Mouse (Mus musculus) C2C12 (cell line): Measurements from ENCODE around the gene Nxph3. TPM values are rescaled to one million over a fixed set of nuclear protein-coding genes. Genes with fewer than 3 reads are reported as not detected.
A peak's percentile ranks its signal among the peaks of the same experiment; 100 is the strongest.

Experiments
- H3K27me3 ChIP-seq: one replicate; pipeline ENCODE4 v1.6.1; 2011; ENCODE audit not compliant: control insufficient read depth, insufficient read depth, insufficient read length
- H3K36me3 ChIP-seq: one replicate; pipeline ENCODE4 v1.6.1; 2011; ENCODE audit not compliant: control insufficient read depth, insufficient read depth
- H3K4me3 ChIP-seq: one replicate; pipeline ENCODE4 v1.5.1; 2011; ENCODE audit warnings: mild to moderate bottlenecking, control low read depth; ENCODE audit not compliant: poor library complexity, insufficient read depth, severe bottlenecking
- H3K79me2 ChIP-seq: one replicate; pipeline ENCODE4 v1.6.1; 2011; ENCODE audit not compliant: control insufficient read depth, insufficient read depth
- H3K79me3 ChIP-seq: one replicate; pipeline ENCODE4 v1.6.1; 2011; ENCODE audit warnings: low read depth, control low read depth
- H3ac ChIP-seq: one replicate; pipeline ENCODE3; 2011; ENCODE audit warnings: low read depth; ENCODE audit not compliant: control insufficient read depth, insufficient read length
- CEBPB ChIP-seq: IDR thresholded peaks from one replicate; pipeline ENCODE4 v1.6.1; 2011; ENCODE audit warnings: low read depth, mild to moderate bottlenecking, control low read depth, moderate library complexity
- CTCF ChIP-seq: IDR thresholded peaks from one replicate; pipeline ENCODE4 v1.5.1; 2011; ENCODE audit not compliant: control insufficient read depth, insufficient read depth, insufficient read length
- FOSL1 ChIP-seq: IDR thresholded peaks from one replicate; pipeline ENCODE4 v1.8.0; 2011; ENCODE audit warnings: mild to moderate bottlenecking, low read length; ENCODE audit not compliant: poor library complexity, insufficient read depth, severe bottlenecking
- MAX ChIP-seq: IDR thresholded peaks from one replicate; pipeline ENCODE4 v1.6.1; 2011; ENCODE audit warnings: mild to moderate bottlenecking, control low read depth
- MYOD1 ChIP-seq: IDR thresholded peaks from one replicate; pipeline ENCODE4 v1.6.1; 2011; ENCODE audit warnings: low read depth; ENCODE audit not compliant: control insufficient read depth, insufficient read length
- MYOG ChIP-seq: IDR thresholded peaks from one replicate; pipeline ENCODE4 v1.6.1; 2011; ENCODE audit not compliant: control insufficient read depth, insufficient read length; ENCODE audit errors: extremely low read depth
- USF1 ChIP-seq: IDR thresholded peaks from one replicate; pipeline ENCODE4 v1.6.1; 2011; ENCODE audit warnings: low read depth, mild to moderate bottlenecking, control low read depth, moderate library complexity
- polyA plus RNA-seq: library from polyadenylated mRNA; unstranded; fragments of >200 nt; fragmentation: generic; extraction: Trizol; gene quantifications from one replicate; pipeline ENCODE4 v1.2.1, GENCODE M21; 2012; ENCODE audit warnings: missing spikeins

The Nxph3 gene
- polyA plus RNA-seq, 1 experiment: 1.2 TPM

DNA sequence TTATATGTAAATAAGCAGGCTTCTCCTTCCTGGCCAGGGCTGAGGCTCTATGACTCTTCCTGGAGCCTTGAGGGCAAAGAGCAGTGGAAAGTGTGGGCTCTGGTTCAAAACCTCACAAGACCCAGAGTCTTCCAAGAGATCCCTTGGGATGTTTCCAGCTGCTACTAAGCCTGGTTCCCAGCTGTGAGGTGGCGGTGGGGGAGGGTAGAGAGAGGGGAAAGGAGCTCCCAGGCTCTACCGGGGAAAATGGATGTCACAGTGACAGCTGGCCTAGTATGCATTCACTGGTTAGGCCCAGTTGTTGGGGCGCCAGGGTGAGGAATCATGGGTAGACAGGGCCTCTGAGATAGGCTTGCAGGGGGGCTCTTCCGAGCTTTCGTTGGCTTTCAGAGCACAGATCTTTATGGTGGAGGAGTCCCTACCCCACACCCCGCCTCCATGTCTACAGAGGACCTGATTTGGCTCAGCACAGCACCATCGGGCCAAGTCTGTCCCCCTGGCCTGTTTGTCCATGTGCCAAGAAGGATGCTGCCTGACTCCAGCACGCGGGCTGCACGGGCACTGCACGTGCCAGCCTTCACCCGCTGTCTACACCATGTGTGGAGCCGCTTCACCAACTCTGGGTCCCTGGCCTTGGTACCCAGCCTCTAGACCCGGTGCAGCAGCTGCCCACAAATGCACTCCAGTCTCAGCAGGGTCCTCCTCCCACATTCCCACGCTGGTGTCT is 24.2 kb upstream of the Nxph3 start:
- H3K36me3 ChIP-seq: no peaks in the 10 kb centered on the region
- H3ac ChIP-seq: no peak overlapping the region
- peaks cover 13% of the 10 kb centered on the region for H3K27me3 ChIP-seq
- H3K79me3 ChIP-seq: no peaks in the 10 kb centered on the region
- no peak overlapping the region for H3K4me3 ChIP-seq
- H3K79me2 ChIP-seq: no peaks in the 10 kb centered on the region
- TF ChIP-seq FOSL1: no peak
- no peak for TF ChIP-seq MAX
- no peak for TF ChIP-seq USF1
- TF ChIP-seq MYOG: no peak
- no peak for TF ChIP-seq MYOD1
- no peak for TF ChIP-seq CTCF
- no peak for TF ChIP-seq CEBPB

DNA sequence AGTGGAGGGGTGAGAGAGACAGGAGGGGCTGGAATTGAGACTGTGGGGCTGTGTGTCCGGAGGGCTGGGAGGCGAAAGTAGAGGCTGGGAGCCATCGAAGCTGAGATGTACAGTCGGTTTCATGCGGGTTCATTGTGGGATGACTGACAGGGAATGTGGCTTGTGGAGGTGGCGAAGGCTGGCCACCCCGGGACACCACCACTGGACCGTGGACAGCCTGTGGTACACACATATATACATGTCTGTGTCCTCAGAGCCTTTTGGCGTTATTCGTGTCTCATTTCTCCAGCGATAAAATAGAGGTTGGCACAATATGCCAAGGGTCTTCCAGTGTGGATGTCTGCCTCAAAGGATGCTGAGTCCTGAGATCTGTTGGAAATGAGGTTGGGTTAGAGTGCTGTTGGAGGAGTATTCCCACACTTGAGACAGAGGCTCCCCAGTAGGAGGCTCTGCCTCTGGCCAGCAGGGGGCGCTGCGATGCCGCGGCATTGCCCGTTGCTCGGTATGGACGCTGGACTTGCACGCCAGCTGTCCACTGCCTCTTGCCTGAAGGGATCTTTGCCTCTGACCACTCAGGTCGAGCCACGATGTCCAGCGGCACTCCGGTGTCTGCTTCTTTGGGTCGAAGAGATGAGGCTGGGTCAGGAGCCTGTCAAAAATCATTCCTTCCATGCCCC is 19.3 kb upstream of the Nxph3 start:
- TF ChIP-seq CEBPB (no peak), MYOD1 (no peak), MAX (no peak), FOSL1 (no peak), MYOG (no peak), CTCF (peak; percentile 91), USF1 (no peak)
- Histone ChIP-seq H3K4me3 (no peak overlapping the region), H3K79me3 (no peaks in the 10 kb centered on the region), H3K36me3 (no peaks in the 10 kb centered on the region), H3K79me2 (no peaks in the 10 kb centered on the region), H3ac (no peak overlapping the region), H3K27me3 (peaks cover 8% of the 10 kb centered on the region)

DNA sequence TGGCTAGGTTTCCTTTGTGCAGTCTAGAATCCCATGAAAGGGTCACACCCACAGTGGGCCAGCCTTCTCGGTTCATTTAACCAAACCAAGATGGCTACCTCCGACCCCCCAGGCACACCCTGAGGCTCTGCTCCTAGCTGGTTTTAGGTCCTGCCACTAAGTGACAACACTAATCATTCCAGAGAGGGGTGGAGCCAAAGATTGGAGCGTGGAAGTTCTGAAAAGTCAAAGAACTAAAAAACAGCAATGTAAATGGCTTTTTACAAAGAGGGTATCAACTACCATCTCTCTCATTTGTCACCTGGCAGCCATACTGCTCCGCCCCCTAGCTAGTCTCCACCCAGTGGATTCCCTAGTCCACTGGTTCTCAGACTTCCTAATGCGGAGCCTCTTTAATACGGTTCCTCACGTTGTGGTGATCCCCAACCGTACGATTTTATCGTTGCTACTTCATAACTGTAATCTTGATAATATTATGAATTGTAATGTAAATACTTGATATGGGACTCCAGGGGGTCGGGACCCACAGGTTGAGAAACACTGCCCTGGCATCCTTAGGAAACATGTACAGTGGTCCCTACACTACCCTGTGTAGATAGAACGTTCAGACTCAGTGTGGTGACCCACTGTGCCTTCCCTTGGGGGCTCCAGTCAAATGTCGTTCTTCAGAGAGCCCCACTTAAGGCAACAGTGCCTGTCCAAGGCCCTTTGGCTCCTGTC is 18.1 kb upstream of the Nxph3 start:
- Histone ChIP-seq H3K79me3 (no peaks in the 10 kb centered on the region), H3K27me3 (peaks cover 8% of the 10 kb centered on the region), H3K36me3 (no peaks in the 10 kb centered on the region), H3ac (no peak overlapping the region), H3K79me2 (no peaks in the 10 kb centered on the region), H3K4me3 (no peak overlapping the region)
- TF ChIP-seq FOSL1 (no peak), MAX (no peak), MYOD1 (no peak), CEBPB (no peak), CTCF (no peak), MYOG (no peak), USF1 (no peak)

DNA sequence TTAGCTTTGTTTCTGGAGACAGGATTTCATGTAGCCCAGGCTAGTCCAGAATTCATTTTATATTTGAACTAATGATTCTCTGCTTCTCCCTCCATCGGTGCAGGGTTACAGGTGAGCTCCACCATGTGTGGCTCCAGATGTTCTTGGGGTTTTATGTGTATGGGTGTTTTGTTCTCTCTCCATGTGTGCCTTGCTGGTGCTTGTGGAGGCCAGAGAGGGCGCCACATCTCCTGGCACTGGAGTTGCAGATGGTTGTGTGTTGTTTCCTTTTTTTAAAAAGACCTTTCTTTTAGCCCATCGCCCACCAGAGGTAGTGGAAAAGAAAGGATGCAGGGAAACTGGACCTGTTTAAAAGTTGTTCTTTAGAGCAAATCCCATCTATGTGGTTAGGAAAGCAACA is 13.9 kb upstream of the Nxph3 start:
- Histone ChIP-seq H3K79me2 (no peaks in the 10 kb centered on the region), H3K4me3 (no peak overlapping the region), H3K79me3 (no peaks in the 10 kb centered on the region), H3K27me3 (peaks cover 25% of the 10 kb centered on the region), H3ac (no peak overlapping the region), H3K36me3 (no peaks in the 10 kb centered on the region)
- TF ChIP-seq MYOG (no peak), MYOD1 (no peak), FOSL1 (no peak), MAX (no peak), CEBPB (no peak), USF1 (no peak), CTCF (no peak)

DNA sequence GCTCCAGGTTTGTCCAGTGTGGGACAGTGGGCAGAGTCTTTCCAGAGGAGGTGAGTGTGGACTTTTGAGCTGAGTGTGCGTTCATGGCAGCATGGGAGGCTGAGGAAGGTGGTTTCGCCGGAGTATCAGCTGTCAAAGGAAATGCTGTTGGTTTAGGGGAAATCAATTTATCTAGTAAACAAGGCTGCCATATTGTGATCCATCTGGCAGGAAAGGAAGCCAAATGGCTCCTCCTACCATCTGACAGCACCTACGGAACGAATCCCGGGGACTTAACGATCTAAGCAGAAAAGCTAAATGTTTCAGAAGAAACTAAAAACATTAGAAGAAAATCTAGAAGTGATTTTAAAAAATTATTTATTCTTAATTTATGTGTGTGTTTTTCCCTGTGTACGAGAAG is 12.9 kb upstream of the Nxph3 start:
- Histone ChIP-seq H3K27me3 (peaks cover 25% of the 10 kb centered on the region), H3K79me2 (no peaks in the 10 kb centered on the region), H3ac (no peak overlapping the region), H3K79me3 (no peaks in the 10 kb centered on the region), H3K4me3 (no peak overlapping the region), H3K36me3 (no peaks in the 10 kb centered on the region)
- TF ChIP-seq MYOG (no peak), CTCF (no peak), MYOD1 (no peak), CEBPB (no peak), FOSL1 (no peak), MAX (no peak), USF1 (no peak)
